ENCODE assay signal across 25 mouse cellular contexts in the genomic region with DNA sequence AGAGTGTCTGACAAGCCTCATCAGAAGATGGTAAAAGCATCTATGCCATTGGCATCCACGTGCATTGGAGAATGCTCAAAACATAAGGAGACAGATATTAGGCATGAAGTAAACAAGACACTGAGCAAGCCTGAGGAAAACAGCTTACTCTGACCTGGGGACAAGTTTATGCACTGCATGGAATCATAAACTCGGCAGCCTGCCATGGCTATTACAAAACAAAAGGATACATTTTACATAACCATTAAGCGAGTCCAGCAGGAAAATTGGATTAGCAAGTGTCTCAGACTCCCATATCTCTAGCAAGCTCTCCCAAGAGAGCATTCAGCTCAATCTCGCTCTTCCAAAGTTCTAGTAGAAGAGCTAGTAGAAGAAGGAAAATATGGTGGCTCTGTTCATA.
"Had no signal": no experiment of that assay in that cellular context is flagged by ENCODE, and none has a peak within 500 bp of the region (broad histone marks: within the 10 kb centered on the region; RNA-seq: fewer than 3 reads in every experiment).

No protein-coding gene starts in this region.

- H3K4me3 ChIP-seq: gastrocnemius, adult 2 months; heart, adult 2 months; heart, embryonic 13.5 days; heart, embryonic 15.5 days; hindbrain, embryonic 13.5 days; hindbrain, embryonic 15.5 days; kidney, embryonic 15.5 days; limb, embryonic 13.5 days; limb, embryonic 15.5 days had no signal

- H3K27me3 ChIP-seq: heart, embryonic 13.5 days; heart, embryonic 15.5 days; hindbrain, embryonic 13.5 days; hindbrain, embryonic 15.5 days; kidney, embryonic 15.5 days; limb, embryonic 13.5 days; limb, embryonic 15.5 days had no signal

- H3K4me1 ChIP-seq: heart, embryonic 13.5 days; heart, embryonic 15.5 days; hindbrain, embryonic 13.5 days; hindbrain, embryonic 15.5 days; kidney, embryonic 15.5 days; limb, embryonic 13.5 days; limb, embryonic 15.5 days had no signal

- ATAC-seq: hindbrain, postnatal 0 days; intestine, embryonic 16.5 days had no signal

- H3K36me3 ChIP-seq: heart, embryonic 13.5 days; heart, embryonic 15.5 days; hindbrain, embryonic 13.5 days; hindbrain, embryonic 15.5 days; kidney, embryonic 15.5 days; limb, embryonic 13.5 days; limb, embryonic 15.5 days had no signal

- DNase-seq: gastrocnemius, adult 2 months; gastrocnemius, postnatal 14 days; gastrocnemius, postnatal 36 days; heart, adult 11 months; heart, adult 2 months; heart, postnatal 36 days; kidney, adult 11 months; kidney, adult 2 months; kidney, adult 9 months; kidney, postnatal 14 days; kidney, postnatal 36 days; layer of hippocampus, adult 9-11 months; layer of hippocampus, postnatal 36 days; left cerebral cortex, postnatal 4 days had no signal

- H3K27ac ChIP-seq: gastrocnemius, adult 2 months; heart, adult 2 months; heart, embryonic 13.5 days; heart, embryonic 15.5 days; hindbrain, embryonic 13.5 days; hindbrain, embryonic 15.5 days; hindbrain, postnatal 0 days; kidney, embryonic 15.5 days; kidney, postnatal 0 days; limb, embryonic 13.5 days; limb, embryonic 15.5 days had no signal

- H3K9me3 ChIP-seq: heart, embryonic 13.5 days; heart, embryonic 15.5 days; hindbrain, embryonic 13.5 days; hindbrain, embryonic 15.5 days; kidney, embryonic 15.5 days; limb, embryonic 13.5 days; limb, embryonic 15.5 days had no signal

- H3K4me2 ChIP-seq: heart, embryonic 11.5 days; heart, embryonic 13.5 days; heart, embryonic 15.5 days; hindbrain, embryonic 13.5 days; hindbrain, embryonic 15.5 days; kidney, embryonic 15.5 days; limb, embryonic 13.5 days; limb, embryonic 15.5 days had no signal

- H3K9ac ChIP-seq: heart, embryonic 13.5 days; heart, embryonic 15.5 days; hindbrain, embryonic 13.5 days; hindbrain, embryonic 15.5 days; kidney, embryonic 15.5 days; limb, embryonic 13.5 days; limb, embryonic 15.5 days had no signal
